Mouse (Mus musculus) forebrain, embryonic 14.5 days (tissue): ENCODE measurements around the gene Phyh. TPM values are rescaled to one million over a fixed set of nuclear protein-coding genes. Genes with fewer than 3 reads are reported as not detected.

Experiments used
- ATAC-seq: fragments of 200-750 bp; cut with Nextera tagmentation; 2 replicates; pipeline ENCODE4 v1.8.0; 2017; ENCODE audit warnings: mild to moderate bottlenecking, moderate library complexity
- DNase-seq: peaks from one replicate; pipeline ENCODE4 v3.0.0-alpha.2; 2015; ENCODE audit warnings: low spot score
- H3K27ac ChIP-seq: fragments of 300-500 bp; sonication (generic); 2 replicates; pipeline ENCODE4 v1.5.1; 2014; ENCODE audit warnings: low read depth, mild to moderate bottlenecking, control low read depth, low read length, moderate library complexity
- H3K27me3 ChIP-seq: fragments of 300-500 bp; sonication (generic); replicated peaks from 2 replicates; pipeline ENCODE4 v1.6.1; 2014; ENCODE audit warnings: low read length, control low read depth, mixed read lengths; ENCODE audit not compliant: control insufficient read depth, insufficient read depth
- H3K36me3 ChIP-seq: fragments of 300-500 bp; sonication (generic); 2 replicates; pipeline ENCODE4 v1.6.1; 2014; ENCODE audit warnings: low read length, control low read depth; ENCODE audit not compliant: control insufficient read depth, insufficient read depth
- H3K4me1 ChIP-seq: fragments of 300-500 bp; sonication (generic); 2 replicates; pipeline ENCODE4 v1.6.1; 2014; ENCODE audit warnings: antibody characterized with exemption, low read length, control low read depth; ENCODE audit not compliant: control insufficient read depth, insufficient read depth
- H3K4me2 ChIP-seq: fragments of 300-500 bp; sonication (generic); 2 replicates; pipeline ENCODE4 v1.6.1; 2014; ENCODE audit warnings: mild to moderate bottlenecking, control low read depth, low read length
- H3K4me3 ChIP-seq: fragments of 300-500 bp; sonication (generic); 2 replicates; pipeline ENCODE4 v1.5.1; 2014; ENCODE audit warnings: low read depth, low read length, control low read depth
- H3K9ac ChIP-seq: fragments of 300-500 bp; sonication (generic); 2 replicates; pipeline ENCODE4 v1.6.1; 2014; ENCODE audit warnings: mild to moderate bottlenecking, low read length, control low read depth, moderate library complexity
- H3K9me3 ChIP-seq: fragments of 300-500 bp; sonication (generic); replicated peaks from 2 replicates; pipeline ENCODE4 v1.6.1; 2016; ENCODE audit warnings: low read length, control low read depth, mixed read lengths; ENCODE audit not compliant: control insufficient read depth
- WGBS: fragments of 180-500 bp; shearing (Covaris S2); extraction: QIAGEN DNeasy Blood & Tissue Kit; methylation state at CpG from one replicate; pipeline ENCODE4 v1.1.7; 2014; 5-methylcytosine and 5-hydroxymethylcytosine counted together
- polyA plus RNA-seq: library from polyadenylated mRNA; unstranded; fragments of >200 nt; fragmentation: Nextera tagmentation; extraction: Ambion mirVana; gene quantifications from 2 replicates; pipeline ENCODE4 v1.2.1, GENCODE M21; 2014

Phyh gene
- polyA plus RNA-seq, 1 experiment from 2014 or later = 54.6 TPM

GRCm38 (mm10) chr2:4975807-4976206 lies 57.0 kb downstream of the Phyh start, which contains the start of gene Ucma:
Ucma (plus strand) TSS chr2:4976122.
- Histone ChIP-seq H3K27me3 (no peaks in the 10 kb centered on the region), H3K9me3 (no peaks in the 10 kb centered on the region), H3K4me1 (peaks cover 3% of the 10 kb centered on the region), H3K27ac (no peak within 1 kb of the TSS), H3K4me3 (no peak within 1 kb of the TSS), H3K36me3 (no peaks in the 10 kb centered on the region), H3K9ac (no peak within 1 kb of the TSS), H3K4me2 (no peak within 1 kb of the TSS)
- DNase-seq (peak; percentile 17), ATAC-seq (no peak; the same call in 1 of the 2 replicates)
- 60% methylated on average over 5 of the region's 5 CpGs for WGBS

GRCm38 (mm10) chr2:4978091-4978490 lies 59.3 kb downstream of the Phyh start:
- H3K4me3 ChIP-seq = no peak overlapping the region
- H3K27me3 ChIP-seq = no peaks in the 10 kb centered on the region
- H3K9me3 ChIP-seq = no peaks in the 10 kb centered on the region
- H3K36me3 ChIP-seq = no peaks in the 10 kb centered on the region
- DNase-seq = peak; percentile 81
- 11% methylated on average over 8 of the region's 8 CpGs for WGBS
- H3K27ac ChIP-seq = peak overlapping the region; percentile 10; the same call in 1 of the 2 replicates
- H3K4me2 ChIP-seq = no peak overlapping the region
- H3K4me1 ChIP-seq = peaks cover 3% of the 10 kb centered on the region
- no peak overlapping the region for H3K9ac ChIP-seq
- peak; percentile 63; the same call in 1 of the 2 replicates for ATAC-seq

- no peak for DNase-seq
- Histone ChIP-seq H3K9ac (no peak overlapping the region), H3K9me3 (no peaks in the 10 kb centered on the region), H3K4me2 (no peak overlapping the region), H3K36me3 (no peaks in the 10 kb centered on the region), H3K4me1 (no peaks in the 10 kb centered on the region), H3K4me3 (no peak overlapping the region), H3K27me3 (no peaks in the 10 kb centered on the region), H3K27ac (no peak overlapping the region)
- WGBS = 10% methylated on average over 5 of the region's 5 CpGs
- ATAC-seq = no peak
Observed at GRCm38 (mm10) chr2:4983987-4984386, 65.2 kb downstream of the Phyh start.

GRCm38 (mm10) chr2:4985000-4985399 lies 66.2 kb downstream of the Phyh start:
- Histone ChIP-seq H3K4me1 (no peaks in the 10 kb centered on the region), H3K36me3 (no peaks in the 10 kb centered on the region), H3K4me2 (no peak overlapping the region), H3K9me3 (no peaks in the 10 kb centered on the region), H3K4me3 (no peak overlapping the region), H3K27me3 (no peaks in the 10 kb centered on the region), H3K27ac (no peak overlapping the region), H3K9ac (no peak overlapping the region)
- ATAC-seq (no peak), DNase-seq (no peak)
- 79% methylated on average over 6 of the region's 6 CpGs for WGBS

GRCm38 (mm10) chr2:4986798-4987197 lies 68.0 kb downstream of the Phyh start:
- Histone ChIP-seq H3K4me2 (no peak overlapping the region), H3K36me3 (peaks cover 9% of the 10 kb centered on the region; the same call in 1 of the 2 replicates), H3K27ac (no peak overlapping the region), H3K27me3 (no peaks in the 10 kb centered on the region), H3K4me1 (no peaks in the 10 kb centered on the region), H3K4me3 (no peak overlapping the region), H3K9me3 (no peaks in the 10 kb centered on the region), H3K9ac (no peak overlapping the region)
- DNase-seq = no peak
- WGBS = 92% methylated on average over 4 of the region's 4 CpGs
- ATAC-seq = no peak

GRCm38 (mm10) chr2:4987388-4988180 lies 68.8 kb downstream of the Phyh start:
- Histone ChIP-seq H3K9ac (no peak overlapping the region), H3K27me3 (no peaks in the 10 kb centered on the region), H3K4me1 (no peaks in the 10 kb centered on the region), H3K4me3 (no peak overlapping the region), H3K27ac (no peak overlapping the region), H3K4me2 (no peak overlapping the region), H3K9me3 (no peaks in the 10 kb centered on the region), H3K36me3 (peaks cover 11% of the 10 kb centered on the region; the same call in 1 of the 2 replicates)
- WGBS = 82% methylated on average over 8 of the region's 8 CpGs
- ATAC-seq (no peak), DNase-seq (no peak)

Other genes starting within 250 kb of the Phyh start
- 2.2 and 2.8 TPM in 2 replicates for gene Bend7, start 201.2 kb upstream of the Phyh start, polyA plus RNA-seq
- gene Sephs1, start 37.5 kb upstream of the Phyh start, polyA plus RNA-seq = 88.5 and 102 TPM in 2 replicates
- gene Ucma, start 57.1 kb downstream of the Phyh start, polyA plus RNA-seq = 0.34 and 0.48 TPM in 2 replicates
- gene Mcm10, start 93.8 kb downstream of the Phyh start, polyA plus RNA-seq = 14.8 and 17.9 TPM in 2 replicates
- 4.5 and 6.8 TPM in 2 replicates for gene Optn, start 145.0 kb downstream of the Phyh start, polyA plus RNA-seq
- gene Ccdc3, start 218.8 kb downstream of the Phyh start, polyA plus RNA-seq = 2.2 and 3.8 TPM in 2 replicates